Mouse (Mus musculus): ENCODE data around the gene Vgll1. TPM values are rescaled to one million over a fixed set of nuclear protein-coding genes. Genes with fewer than 3 reads are reported as not detected.

The Vgll1 gene
- polyA plus RNA-seq, 1 experiment from 2014 or later: not detected

DNA sequence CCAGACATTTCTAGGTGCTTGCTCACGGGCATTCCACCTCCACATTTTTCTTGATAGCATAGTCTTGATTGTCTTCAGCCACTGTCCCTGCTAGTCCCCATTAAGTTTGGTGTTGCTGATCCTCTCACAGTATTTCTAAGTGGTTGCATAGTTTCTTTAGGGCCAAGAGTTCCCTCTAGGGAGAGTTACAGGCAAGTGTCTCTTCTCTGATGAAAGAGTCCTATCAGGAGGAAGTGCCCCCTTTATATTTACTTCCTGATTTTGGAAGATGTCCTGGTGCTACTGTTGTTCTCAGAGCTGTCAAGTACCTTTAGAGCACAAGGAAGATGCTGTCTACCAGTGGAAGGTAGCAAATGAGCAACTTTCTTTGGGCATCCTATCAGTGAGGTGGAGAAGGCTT, 65.6 kb downstream of the Vgll1 start:
- H3K4me2 ChIP-seq: no peak overlapping the region
- H3K4me3 ChIP-seq: no peak overlapping the region
- no peaks in the 10 kb centered on the region for H3K27me3 ChIP-seq
- 83% methylated on average over 1 of the region's 1 CpGs for WGBS
- no peak for ATAC-seq
- H3K27ac ChIP-seq: no peak overlapping the region
- H3K4me1 ChIP-seq: no peaks in the 10 kb centered on the region
- H3K9me3 ChIP-seq (replicated peaks): no peaks in the 10 kb centered on the region
- no peak overlapping the region for H3K9ac ChIP-seq
- no peaks in the 10 kb centered on the region for H3K36me3 ChIP-seq (ENCODE audit: poor library complexity, severe bottlenecking)

Other genes with a start within 250 kb of the Vgll1 start
- gene Adgrg4, start 217.9 kb upstream of the Vgll1 start, polyA plus RNA-seq (2015; fragmentation: Nextera tagmentation; extraction: Ambion mirVana): not detected in 2 replicates
- gene Brs3, start 45.0 kb upstream of the Vgll1 start, polyA plus RNA-seq (2015; fragmentation: Nextera tagmentation; extraction: Ambion mirVana): 0.14 TPM in 1 of 2 replicates, not detected in the other
- gene Htatsf1, start 34.5 kb upstream of the Vgll1 start, polyA plus RNA-seq (2015; fragmentation: Nextera tagmentation; extraction: Ambion mirVana): 90.9 and 94.9 TPM in 2 replicates
- not detected in 2 replicates for gene Cd40lg, start 124.0 kb downstream of the Vgll1 start, polyA plus RNA-seq (2015; fragmentation: Nextera tagmentation; extraction: Ambion mirVana)